Mouse (Mus musculus): ENCODE results near the gene Wfdc5. TPM values are rescaled to one million over a fixed set of nuclear protein-coding genes. Genes with fewer than 3 reads are reported as not detected.

Gene Wfdc5
- polyA plus RNA-seq, 1 experiment from 2014 or later, result not detected

GRCm38 (mm10) chr2:164175850-164176249 lies 6.7 kb downstream of the Wfdc5 start:
- ATAC-seq (ENCODE audit: low FRiP score, low TSS enrichment), result no peak
- Histone ChIP-seq H3K27ac (ENCODE audit: low read length) (no peak overlapping the region), H3K36me3 (ENCODE audit: insufficient read depth, low read length) (no peaks in the 10 kb centered on the region), H3K9ac (replicated peaks; ENCODE audit: low read length) (no peak overlapping the region), H3K27me3 (ENCODE audit: insufficient read depth, low read length) (peaks cover 19% of the 10 kb centered on the region), H3K4me3 (ENCODE audit: low read length) (no peak overlapping the region), H3K4me1 (ENCODE audit: insufficient read depth, low read length) (peaks cover 6% of the 10 kb centered on the region), H3K9me3 (ENCODE audit: low read length) (no peaks in the 10 kb centered on the region), H3K4me2 (replicated peaks; ENCODE audit: low read depth, low read length) (no peak overlapping the region)
- WGBS, result 85% methylated on average over 3 of the region's 3 CpGs

DNA sequence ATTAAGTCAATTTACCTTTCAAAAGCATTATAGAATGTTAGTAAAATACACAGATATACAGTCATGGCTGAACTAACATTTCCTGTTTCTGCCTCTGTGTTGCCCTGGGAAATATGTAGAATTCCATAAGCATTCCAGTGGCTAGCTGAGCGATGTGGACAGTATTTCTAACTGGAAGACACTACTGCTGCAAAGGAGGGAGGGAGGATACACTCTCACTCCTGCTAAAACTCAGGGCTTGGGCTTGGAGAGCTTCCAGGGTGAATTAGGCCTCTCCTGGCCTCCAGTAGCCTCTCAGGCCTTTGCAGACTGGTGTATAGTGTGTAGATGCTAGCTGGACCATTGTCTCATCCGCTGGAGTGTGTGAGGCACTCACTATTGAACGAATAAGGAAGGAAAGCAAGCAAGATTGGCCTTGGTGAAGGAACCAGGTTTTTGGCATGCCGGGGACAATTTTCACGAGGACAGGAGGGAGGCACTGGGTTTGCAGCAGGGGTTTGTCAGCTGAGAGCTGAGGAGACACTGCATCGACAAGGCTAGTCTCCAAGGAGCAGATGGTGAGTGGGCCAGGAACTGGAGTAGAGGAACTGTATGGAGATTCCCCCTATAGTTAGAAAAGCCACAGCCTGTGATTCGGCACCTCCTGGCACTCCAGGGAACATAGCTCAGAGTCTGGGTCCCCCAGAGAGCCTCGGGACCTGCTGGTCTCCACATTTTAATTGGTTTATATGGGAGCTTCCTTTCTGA lies 7.7 kb downstream of the Wfdc5 start:
- ATAC-seq (ENCODE audit: low FRiP score, low TSS enrichment), result no peak
- Histone ChIP-seq H3K27ac (ENCODE audit: low read length) (no peak overlapping the region), H3K4me1 (ENCODE audit: insufficient read depth, low read length) (peaks cover 7% of the 10 kb centered on the region), H3K9me3 (ENCODE audit: low read length) (no peaks in the 10 kb centered on the region), H3K9ac (replicated peaks; ENCODE audit: low read length) (no peak overlapping the region), H3K27me3 (ENCODE audit: insufficient read depth, low read length) (peaks cover 29% of the 10 kb centered on the region), H3K4me3 (ENCODE audit: low read length) (no peak overlapping the region), H3K36me3 (ENCODE audit: insufficient read depth, low read length) (no peaks in the 10 kb centered on the region), H3K4me2 (replicated peaks; ENCODE audit: low read depth, low read length) (no peak overlapping the region)
- WGBS, result 69% methylated on average over 8 of the region's 8 CpGs

DNA sequence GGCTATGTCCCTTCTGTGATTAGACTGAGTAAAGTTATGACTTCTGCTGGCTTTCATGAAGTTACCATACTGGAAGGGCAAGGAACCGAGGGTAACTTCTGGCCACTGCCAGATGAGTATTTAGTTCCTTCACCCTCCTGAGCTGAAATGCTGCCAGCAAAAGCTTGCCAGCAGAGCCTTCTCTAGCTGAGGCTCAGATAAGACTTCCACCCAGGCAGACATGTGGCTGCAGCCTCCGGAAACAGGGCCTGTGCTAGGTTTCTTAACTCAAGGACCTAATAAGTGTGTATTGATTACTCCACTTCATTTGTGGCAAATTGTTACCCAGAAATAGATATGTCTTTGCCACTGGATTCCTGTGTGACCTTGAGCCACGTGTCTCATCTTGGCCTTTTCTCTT lies 9.1 kb downstream of the Wfdc5 start:
- H3K4me2 ChIP-seq (replicated peaks; ENCODE audit: low read depth, low read length), result no peak overlapping the region
- no peaks in the 10 kb centered on the region for H3K36me3 ChIP-seq (ENCODE audit: insufficient read depth, low read length)
- no peak overlapping the region for H3K9ac ChIP-seq (replicated peaks; ENCODE audit: low read length)
- ATAC-seq (ENCODE audit: low FRiP score, low TSS enrichment), result no peak
- 73% methylated on average over 3 of the region's 3 CpGs for WGBS
- H3K27me3 ChIP-seq (ENCODE audit: insufficient read depth, low read length), result peaks cover 44% of the 10 kb centered on the region
- peaks cover 9% of the 10 kb centered on the region for H3K4me1 ChIP-seq (ENCODE audit: insufficient read depth, low read length)
- no peak overlapping the region for H3K4me3 ChIP-seq (ENCODE audit: low read length)
- H3K27ac ChIP-seq (ENCODE audit: low read length), result no peak overlapping the region
- no peaks in the 10 kb centered on the region for H3K9me3 ChIP-seq (ENCODE audit: low read length)

DNA sequence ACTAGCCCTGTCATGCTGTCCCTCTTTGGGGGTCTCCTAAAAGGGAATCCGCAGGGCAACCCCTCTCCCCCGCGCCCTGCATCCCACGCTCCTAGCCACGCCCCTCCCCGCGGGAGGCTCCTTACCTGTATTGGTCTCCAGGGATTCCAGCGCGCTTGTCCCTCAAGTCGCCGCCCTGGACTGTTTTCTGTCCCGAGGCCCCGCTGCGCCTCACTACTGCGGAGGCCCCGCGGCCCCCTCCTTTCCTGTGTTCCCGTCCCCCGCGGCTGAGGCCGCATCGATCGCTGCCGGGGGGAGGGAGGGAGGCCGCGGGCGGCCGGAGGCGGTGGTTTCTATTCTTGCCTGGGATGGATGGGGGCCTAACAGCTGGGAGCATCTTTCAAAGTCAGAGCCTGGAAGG lies 11.6 kb downstream of the Wfdc5 start, which contains the start of gene Kcns1:
Gene Kcns1 (minus strand): TSS at position 212 of the 400 bp plus-strand sequence.
- Histone ChIP-seq H3K9me3 (ENCODE audit: low read length) (no peaks in the 10 kb centered on the region), H3K27ac (ENCODE audit: low read length) (no peak within 1 kb of the TSS), H3K27me3 (ENCODE audit: insufficient read depth, low read length) (peaks cover 64% of the 10 kb centered on the region), H3K9ac (replicated peaks; ENCODE audit: low read length) (no peak within 1 kb of the TSS), H3K4me1 (ENCODE audit: insufficient read depth, low read length) (peaks cover 15% of the 10 kb centered on the region), H3K36me3 (ENCODE audit: insufficient read depth, low read length) (no peaks in the 10 kb centered on the region), H3K4me3 (ENCODE audit: low read length) (peak within 1 kb of the TSS; percentile 37), H3K4me2 (replicated peaks; ENCODE audit: low read depth, low read length) (peak within 1 kb of the TSS; percentile 50)
- no peak for ATAC-seq (ENCODE audit: low FRiP score, low TSS enrichment)
- WGBS, result under 1% methylated on average over 24 of the region's 29 CpGs

DNA sequence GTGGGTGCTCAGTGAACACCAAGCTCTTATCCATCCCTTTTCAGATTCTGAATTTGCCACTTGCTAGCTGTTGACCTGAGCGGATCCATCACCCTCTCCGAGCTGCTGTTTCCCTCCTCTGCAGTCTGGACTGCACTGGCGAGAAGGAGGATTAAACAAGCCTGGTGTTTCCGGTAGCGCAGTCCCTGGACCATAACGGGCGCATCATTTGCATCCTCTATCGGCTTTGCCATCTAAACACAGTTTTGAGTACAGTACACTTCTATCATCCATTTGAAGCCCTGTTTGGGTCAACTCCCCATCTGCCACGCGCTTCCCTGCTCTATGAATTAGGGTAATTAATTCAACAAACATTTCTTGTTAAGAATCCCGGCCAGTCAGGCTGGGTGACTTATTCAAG lies 12.2 kb downstream of the Wfdc5 start:
- Histone ChIP-seq H3K9ac (replicated peaks; ENCODE audit: low read length) (no peak overlapping the region), H3K4me1 (ENCODE audit: insufficient read depth, low read length) (peaks cover 15% of the 10 kb centered on the region), H3K27me3 (ENCODE audit: insufficient read depth, low read length) (peaks cover 64% of the 10 kb centered on the region), H3K4me2 (replicated peaks; ENCODE audit: low read depth, low read length) (no peak overlapping the region), H3K9me3 (ENCODE audit: low read length) (no peaks in the 10 kb centered on the region), H3K4me3 (ENCODE audit: low read length) (no peak overlapping the region), H3K36me3 (ENCODE audit: insufficient read depth, low read length) (no peaks in the 10 kb centered on the region), H3K27ac (ENCODE audit: low read length) (no peak overlapping the region)
- ATAC-seq (ENCODE audit: low FRiP score, low TSS enrichment), result no peak
- WGBS, result 5% methylated on average over 11 of the region's 11 CpGs

GRCm38 (mm10) chr2:164168571-164168946 lies 14.0 kb downstream of the Wfdc5 start:
- no peaks in the 10 kb centered on the region for H3K9me3 ChIP-seq (ENCODE audit: low read length)
- H3K4me1 ChIP-seq (ENCODE audit: insufficient read depth, low read length), result peaks cover 15% of the 10 kb centered on the region
- H3K27me3 ChIP-seq (ENCODE audit: insufficient read depth, low read length), result peaks cover 64% of the 10 kb centered on the region
- H3K4me3 ChIP-seq (ENCODE audit: low read length), result peak overlapping the region; percentile 34
- H3K27ac ChIP-seq (ENCODE audit: low read length), result no peak overlapping the region
- no peaks in the 10 kb centered on the region for H3K36me3 ChIP-seq (ENCODE audit: insufficient read depth, low read length)
- ATAC-seq (ENCODE audit: low FRiP score, low TSS enrichment), result no peak
- no peak overlapping the region; the same call in 1 of the 2 replicates for H3K9ac ChIP-seq (replicated peaks; ENCODE audit: low read length)
- WGBS, result 6% methylated on average over 42 of the region's 42 CpGs
- peak overlapping the region; percentile 56 for H3K4me2 ChIP-seq (replicated peaks; ENCODE audit: low read depth, low read length)

DNA sequence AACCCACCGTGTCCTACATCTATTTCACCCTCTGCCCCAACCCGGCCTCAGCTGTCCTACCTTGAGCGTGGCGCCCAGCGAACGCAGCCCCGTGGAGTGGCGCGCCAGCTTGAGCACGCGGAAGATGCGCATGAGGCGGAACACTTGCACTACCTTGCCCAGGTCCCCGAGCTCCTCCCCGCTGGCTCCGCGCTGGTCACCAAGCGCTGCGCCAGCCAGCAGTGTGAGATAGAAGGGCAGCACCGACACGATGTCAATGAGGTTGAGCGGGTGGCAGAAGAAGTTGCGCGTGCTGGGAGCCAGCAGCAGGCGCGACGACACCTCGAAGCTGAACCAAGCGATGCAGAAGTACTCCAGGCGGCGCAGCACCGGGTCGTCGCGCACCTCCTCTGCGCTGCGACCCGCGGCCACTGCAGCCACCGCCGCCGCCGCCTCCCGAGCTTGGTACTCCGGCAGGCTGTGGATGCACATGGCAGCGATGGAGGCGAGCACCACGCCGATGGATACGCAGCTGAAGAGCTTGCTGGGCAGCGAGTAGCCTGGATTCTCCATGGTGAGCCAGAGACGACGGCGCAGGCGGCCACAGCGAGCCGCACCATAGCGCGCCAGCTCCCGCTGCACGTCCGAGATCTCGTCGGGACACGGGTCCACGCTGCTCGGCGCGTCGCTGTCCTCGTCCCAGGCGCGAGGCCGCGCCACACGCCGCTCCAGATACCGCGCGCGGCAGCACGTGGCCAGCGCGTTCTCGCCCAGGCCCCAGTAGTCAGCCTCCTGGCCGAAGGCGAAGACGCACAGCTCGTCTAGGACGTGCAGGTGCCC lies 14.6 kb downstream of the Wfdc5 start:
- Histone ChIP-seq H3K4me1 (ENCODE audit: insufficient read depth, low read length) (peaks cover 15% of the 10 kb centered on the region), H3K27ac (ENCODE audit: low read length) (no peak overlapping the region), H3K9ac (replicated peaks; ENCODE audit: low read length) (no peak overlapping the region; the same call in 1 of the 2 replicates), H3K4me2 (replicated peaks; ENCODE audit: low read depth, low read length) (peak overlapping the region; percentile 56), H3K27me3 (ENCODE audit: insufficient read depth, low read length) (peaks cover 60% of the 10 kb centered on the region), H3K9me3 (ENCODE audit: low read length) (no peaks in the 10 kb centered on the region), H3K36me3 (ENCODE audit: insufficient read depth, low read length) (no peaks in the 10 kb centered on the region), H3K4me3 (ENCODE audit: low read length) (peak overlapping the region; percentile 34)
- ATAC-seq (ENCODE audit: low FRiP score, low TSS enrichment), result peak; percentile 43; the same call in 1 of the 2 replicates
- 10% methylated on average over 90 of the region's 90 CpGs for WGBS

DNA sequence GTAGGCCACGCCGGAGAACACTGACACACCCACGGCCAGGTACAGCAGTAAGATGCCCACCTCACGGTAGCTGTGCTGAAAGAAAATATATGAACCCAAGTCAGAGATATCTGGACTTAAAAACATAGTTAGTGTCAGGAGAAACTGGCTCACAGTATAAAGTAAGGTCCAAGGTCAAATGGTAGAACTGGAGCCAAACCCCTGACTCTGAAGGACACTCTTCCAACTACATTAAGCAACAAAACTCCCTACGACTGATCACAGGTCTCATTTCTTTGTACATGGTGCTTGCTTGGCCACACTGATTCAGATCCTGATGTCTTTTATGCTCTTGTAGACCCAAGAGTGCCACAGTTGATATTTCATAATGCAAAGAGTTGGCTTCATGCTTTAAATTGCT lies 17.6 kb downstream of the Wfdc5 start:
- 90% methylated on average over 5 of the region's 5 CpGs for WGBS
- Histone ChIP-seq H3K27ac (ENCODE audit: low read length) (no peak overlapping the region), H3K9ac (replicated peaks; ENCODE audit: low read length) (no peak overlapping the region), H3K36me3 (ENCODE audit: insufficient read depth, low read length) (no peaks in the 10 kb centered on the region), H3K9me3 (ENCODE audit: low read length) (no peaks in the 10 kb centered on the region), H3K27me3 (ENCODE audit: insufficient read depth, low read length) (peaks cover 39% of the 10 kb centered on the region), H3K4me3 (ENCODE audit: low read length) (no peak overlapping the region), H3K4me2 (replicated peaks; ENCODE audit: low read depth, low read length) (no peak overlapping the region), H3K4me1 (ENCODE audit: insufficient read depth, low read length) (peaks cover 8% of the 10 kb centered on the region)
- ATAC-seq (ENCODE audit: low FRiP score, low TSS enrichment), result no peak

DNA sequence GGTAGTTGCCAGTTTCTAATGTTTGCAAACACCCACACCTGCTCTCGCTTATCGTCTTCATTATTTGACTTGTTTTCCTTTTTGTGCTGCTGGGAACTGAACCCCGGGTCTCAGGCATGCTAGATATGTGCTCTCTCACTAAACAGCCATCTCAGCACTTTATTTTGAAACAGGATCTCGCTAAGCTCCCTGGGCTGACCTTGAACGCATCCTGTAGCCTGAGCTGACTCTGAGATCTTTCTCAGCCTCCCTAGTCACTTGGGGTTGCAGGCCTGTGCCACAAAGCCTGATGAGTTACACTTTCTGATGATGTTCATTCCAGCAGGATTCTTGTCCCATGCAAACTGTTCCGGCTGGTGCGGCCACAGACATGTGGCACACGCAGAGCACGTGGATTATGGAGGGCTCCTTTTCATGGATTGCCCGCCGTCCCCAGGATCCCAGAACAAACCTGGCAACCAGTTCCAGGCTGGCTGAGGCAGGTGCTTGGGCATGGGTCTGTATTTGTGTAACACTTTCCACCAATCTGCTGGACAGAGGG lies 21.0 kb downstream of the Wfdc5 start:
- no peak overlapping the region for H3K4me2 ChIP-seq (replicated peaks; ENCODE audit: low read depth, low read length)
- peaks cover 5% of the 10 kb centered on the region; the same call in 1 of the 2 replicates for H3K27me3 ChIP-seq (ENCODE audit: insufficient read depth, low read length)
- H3K4me3 ChIP-seq (ENCODE audit: low read length), result no peak overlapping the region
- no peaks in the 10 kb centered on the region for H3K4me1 ChIP-seq (ENCODE audit: insufficient read depth, low read length)
- no peak for ATAC-seq (ENCODE audit: low FRiP score, low TSS enrichment)
- H3K9me3 ChIP-seq (ENCODE audit: low read length), result no peaks in the 10 kb centered on the region
- H3K9ac ChIP-seq (replicated peaks; ENCODE audit: low read length), result no peak overlapping the region
- H3K27ac ChIP-seq (ENCODE audit: low read length), result no peak overlapping the region
- H3K36me3 ChIP-seq (ENCODE audit: insufficient read depth, low read length), result no peaks in the 10 kb centered on the region
- WGBS, result 69% methylated on average over 11 of the region's 11 CpGs

Measured in kidney, embryonic 16.5 days (tissue).